Mouse (Mus musculus) MEL (cell line): Measurements from ENCODE around the gene Arhgef3. TPM values are rescaled to one million over a fixed set of nuclear protein-coding genes. Genes with fewer than 3 reads are reported as not detected.

ENCODE experiments used
- DNase-seq: peaks from one replicate; pipeline ENCODE4 v3.0.0; 2011; ENCODE audit warnings: low read depth, low spot score
- H3K27ac ChIP-seq: 2 replicates; pipeline ENCODE4 v1.5.1; 2012; ENCODE audit warnings: low read depth, mild to moderate bottlenecking, control low read depth, low read length, moderate library complexity; ENCODE audit not compliant: control insufficient read depth
- H3K27me3 ChIP-seq, 2 experiments: fragments of 150-350 bp in 1 of 2; sonication (generic) in 1 of 2; 2 replicates each; pipeline ENCODE4 v1.6.1; 2012; ENCODE audit warnings: low read length in 2 of 2, mild to moderate bottlenecking in 2 of 2, improper control_type of control experiment in 1 of 2, moderate library complexity in 1 of 2; ENCODE audit not compliant: insufficient read depth in 2 of 2, control insufficient read depth in 1 of 2
- H3K36me3 ChIP-seq, 2 experiments: 2 replicates each; pipeline ENCODE4 v1.6.1; 2012 to 2014; ENCODE audit warnings: low read length in 2 of 2, improper control_type of control experiment in 1 of 2, inconsistent platforms in 1 of 2, mild to moderate bottlenecking in 1 of 2; ENCODE audit not compliant: insufficient read depth in 2 of 2, control insufficient read depth in 1 of 2
- H3K4me1 ChIP-seq, 2 experiments: fragments of 150-350 bp in 1 of 2; sonication (generic) in 1 of 2; 2 replicates each; pipeline ENCODE4 v1.6.1; 2012; ENCODE audit warnings: low read length in 2 of 2, improper control_type of control experiment in 1 of 2, mild to moderate bottlenecking in 1 of 2; ENCODE audit not compliant: insufficient read depth in 2 of 2, control insufficient read depth in 1 of 2
- H3K4me3 ChIP-seq, 2 experiments: fragments of 150-350 bp in 1 of 2; sonication (generic) in 1 of 2; 2 replicates each; pipeline ENCODE4 v1.5.1; 2012; ENCODE audit warnings: low read depth in 2 of 2, low read length in 2 of 2, mild to moderate bottlenecking in 2 of 2, moderate library complexity in 2 of 2, control low read depth in 1 of 2, improper control_type of control experiment in 1 of 2; ENCODE audit not compliant: control insufficient read depth in 1 of 2, insufficient read depth in 1 of 2
- H3K79me2 ChIP-seq: 2 replicates; pipeline ENCODE4 v1.6.1; 2012; ENCODE audit warnings: mild to moderate bottlenecking, low read length, moderate library complexity; ENCODE audit not compliant: control insufficient read depth, poor library complexity, insufficient read depth
- H3K9ac ChIP-seq: 2 replicates; pipeline ENCODE4 v1.6.1; 2012; ENCODE audit warnings: low read depth, mild to moderate bottlenecking, control low read depth, low read length, moderate library complexity; ENCODE audit not compliant: control insufficient read depth, poor library complexity, severe bottlenecking
- H3K9me3 ChIP-seq: fragments of 150-350 bp; sonication (generic); replicated peaks from 2 replicates; pipeline ENCODE4 v1.6.1; 2012; ENCODE audit warnings: mild to moderate bottlenecking, low read length, improper control_type of control experiment, moderate library complexity; ENCODE audit not compliant: insufficient read depth
- CHD2 ChIP-seq: IDR thresholded peaks from 2 replicates; pipeline ENCODE4 v1.6.1; 2011; ENCODE audit warnings: low read length, improper control_type of control experiment
- CTCF ChIP-seq, 3 experiments: IDR thresholded peaks in 2 of 3; conservative IDR thresholded peaks in 1 of 3; 2 replicates each; pipeline ENCODE4 v1.5.1; 2011 to 2012; ENCODE audit warnings: low read length in 3 of 3, low read depth in 2 of 3, mild to moderate bottlenecking in 2 of 3, improper control_type of control experiment in 1 of 3, inconsistent platforms in 1 of 3, mixed read lengths in 1 of 3, moderate library complexity in 1 of 3; ENCODE audit not compliant: control insufficient read depth in 1 of 3, insufficient read depth in 1 of 3, poor library complexity in 1 of 3, severe bottlenecking in 1 of 3
- E2F4 ChIP-seq: IDR thresholded peaks from 2 replicates; pipeline ENCODE4 v1.6.1; 2011; ENCODE audit warnings: low read depth, low read length, improper control_type of control experiment, borderline replicate concordance
- EP300 ChIP-seq, 2 experiments: IDR thresholded peaks; 2 replicates each; pipeline ENCODE4 v1.6.1; 2011; ENCODE audit warnings: improper control_type of control experiment in 2 of 2, low read length in 2 of 2, low read depth in 1 of 2, mild to moderate bottlenecking in 1 of 2
- ETS1 ChIP-seq: IDR thresholded peaks from 2 replicates; pipeline ENCODE4 v1.6.1; 2012; ENCODE audit warnings: low read depth, mild to moderate bottlenecking, inconsistent platforms, low read length, improper control_type of control experiment, moderate library complexity
- HCFC1 ChIP-seq: IDR thresholded peaks from 2 replicates; pipeline ENCODE4 v1.6.1; 2012; ENCODE audit warnings: low read depth, mild to moderate bottlenecking, inconsistent platforms, low read length, improper control_type of control experiment, moderate library complexity
- JUND ChIP-seq: IDR thresholded peaks from 2 replicates; pipeline ENCODE4 v1.6.1; 2011; ENCODE audit warnings: low read depth, mild to moderate bottlenecking, improper control_type of control experiment, low read length
- KAT2A ChIP-seq: conservative IDR thresholded peaks from 2 replicates; pipeline ENCODE4 v1.6.1; 2012; ENCODE audit warnings: low read depth, low read length, improper control_type of control experiment, inconsistent platforms
- MAX ChIP-seq: IDR thresholded peaks from 2 replicates; pipeline ENCODE4 v1.6.1; 2011; ENCODE audit warnings: low read length, improper control_type of control experiment
- MEF2A ChIP-seq: IDR thresholded peaks from 2 replicates; pipeline ENCODE4 v1.6.1; 2014; ENCODE audit warnings: low read depth, mild to moderate bottlenecking, inconsistent platforms, low read length, improper control_type of control experiment; ENCODE audit not compliant: poor library complexity, insufficient replicate concordance, severe bottlenecking; ENCODE audit errors: extremely low read depth
- MXI1 ChIP-seq: IDR thresholded peaks from 2 replicates; pipeline ENCODE4 v1.6.1; 2011; ENCODE audit warnings: mild to moderate bottlenecking, low read depth, low read length, improper control_type of control experiment
- MYC ChIP-seq: IDR thresholded peaks from 2 replicates; pipeline ENCODE4 v1.6.1; 2011; ENCODE audit warnings: low read depth, mild to moderate bottlenecking, low read length, improper control_type of control experiment, moderate library complexity
- NELFE ChIP-seq: IDR thresholded peaks from 2 replicates; pipeline ENCODE4 v1.6.1; 2011; ENCODE audit warnings: low read depth, low read length, improper control_type of control experiment
- NRF1 ChIP-seq: IDR thresholded peaks from 2 replicates; pipeline ENCODE4 v1.6.1; 2014; ENCODE audit warnings: low read depth, mild to moderate bottlenecking, inconsistent platforms, low read length, improper control_type of control experiment, moderate library complexity; ENCODE audit not compliant: poor library complexity, insufficient read depth, severe bottlenecking
- POLR2A ChIP-seq, 2 experiments: IDR thresholded peaks; 2 replicates each; pipeline ENCODE4 v1.6.1; 2011 to 2012; ENCODE audit warnings: low read length in 2 of 2, mild to moderate bottlenecking in 2 of 2, control low read depth in 1 of 2, improper control_type of control experiment in 1 of 2, low read depth in 1 of 2, moderate library complexity in 1 of 2; ENCODE audit not compliant: control insufficient read depth in 1 of 2, insufficient read depth in 1 of 2, poor library complexity in 1 of 2
- POLR2AphosphoS2 ChIP-seq: IDR thresholded peaks from 2 replicates; pipeline ENCODE4 v1.6.1; 2011; ENCODE audit warnings: low read length, improper control_type of control experiment
- RCOR1 ChIP-seq: IDR thresholded peaks from 2 replicates; pipeline ENCODE4 v1.6.1; 2012; ENCODE audit warnings: low read depth, mild to moderate bottlenecking, inconsistent platforms, low read length, improper control_type of control experiment
- SIN3A ChIP-seq: IDR thresholded peaks from 2 replicates; pipeline ENCODE4 v1.6.1; 2012; ENCODE audit warnings: low read length, improper control_type of control experiment, inconsistent platforms
- SMC3 ChIP-seq: IDR thresholded peaks from 2 replicates; pipeline ENCODE4 v1.6.1; 2011; ENCODE audit warnings: low read depth, low read length, improper control_type of control experiment
- TBP ChIP-seq: IDR thresholded peaks from 2 replicates; pipeline ENCODE4 v1.8.0; 2011; ENCODE audit warnings: low read depth, low read length, improper control_type of control experiment
- UBTF ChIP-seq: IDR thresholded peaks from 2 replicates; pipeline ENCODE4 v1.6.1; 2012; ENCODE audit warnings: low read depth, mild to moderate bottlenecking, inconsistent platforms, low read length, improper control_type of control experiment, moderate library complexity, borderline replicate concordance; ENCODE audit not compliant: insufficient read depth
- USF1 ChIP-seq: IDR thresholded peaks from 2 replicates; pipeline ENCODE4 v1.6.1; 2014; ENCODE audit warnings: low read depth, mild to moderate bottlenecking, inconsistent platforms, low read length, improper control_type of control experiment, moderate library complexity
- USF2 ChIP-seq, 2 experiments: IDR thresholded peaks; 2 replicates each; pipeline ENCODE4 v1.6.1; 2011 to 2012; ENCODE audit warnings: improper control_type of control experiment in 2 of 2, low read length in 2 of 2, borderline replicate concordance in 1 of 2, inconsistent platforms in 1 of 2, low read depth in 1 of 2, mild to moderate bottlenecking in 1 of 2; ENCODE audit not compliant: insufficient read depth in 1 of 2
- ZC3H11A ChIP-seq: IDR thresholded peaks from 2 replicates; pipeline ENCODE4 v1.6.1; 2012; ENCODE audit warnings: low read depth, mild to moderate bottlenecking, inconsistent platforms, low read length, improper control_type of control experiment
- ZKSCAN1 ChIP-seq: IDR thresholded peaks from 2 replicates; pipeline ENCODE4 v1.6.1; 2012; ENCODE audit warnings: low read depth, mild to moderate bottlenecking, inconsistent platforms, low read length, improper control_type of control experiment, moderate library complexity
- ZNF384 ChIP-seq: IDR thresholded peaks from 2 replicates; pipeline ENCODE4 v1.6.1; 2012; ENCODE audit warnings: low read depth, mild to moderate bottlenecking, inconsistent platforms, low read length, improper control_type of control experiment
- polyA plus RNA-seq, 2 experiments: library from polyadenylated mRNA; stranded (reverse) in 1 of 2; unstranded in 1 of 2; fragments of >175 nt in 1 of 2; fragments of >200 nt in 1 of 2; gene quantifications; 2 replicates each; pipeline versions ENCODE4 v1.2.1 to v1.2.4; 2012; ENCODE audit warnings: low replicate concordance in 2 of 2, low read depth in 1 of 2; ENCODE audit not compliant: insufficient read length in 2 of 2, insufficient read depth in 1 of 2, missing spikeins in 1 of 2
- total RNA-seq: library from RNA; depleted of rRNA; stranded (reverse); fragments of 300-350 nt; gene quantifications from 2 replicates; pipeline ENCODE4 v1.2.3, GENCODE M21; 2012

The Arhgef3 gene
- total and polyA plus RNA-seq, 3 experiments = 2.1 to 2.7 TPM; not detected in 1

GRCm38 (mm10) chr14:27335331-27336207 is 220.9 kb downstream of the Arhgef3 start:
- H3K4me1 ChIP-seq = peaks cover 0 to 8% of the 10 kb centered on the region in 2 experiments; a peak in 2 of 4 replicates
- peak; percentile 86 for DNase-seq
- H3K27me3 ChIP-seq = peaks cover 0 to 5% of the 10 kb centered on the region in 2 experiments; a peak in 2 of 4 replicates
- peak overlapping the region; percentile 64 to 80 for H3K4me3 ChIP-seq
- TF ChIP-seq POLR2A (IDR thresholded peaks at IDR 0.05; ENCODE audit: control insufficient read depth in 1 of 2, insufficient read depth in 1 of 2, low read depth in 1 of 2, low read length in 2 of 2, poor library complexity in 1 of 2) (peak in 1 of 2 experiments; percentile 42; a peak in 1 of 4 replicates), NELFE (peak; percentile 25; the same call in 1 of the 2 replicates), TBP (no peak)
- H3K27ac ChIP-seq = no peak overlapping the region
- H3K9me3 ChIP-seq = no peaks in the 10 kb centered on the region
- no peaks in the 10 kb centered on the region for H3K79me2 ChIP-seq
- peaks cover 0 to 6% of the 10 kb centered on the region in 2 experiments; a peak in 1 of 4 replicates for H3K36me3 ChIP-seq
- H3K9ac ChIP-seq = peak overlapping the region; percentile 61

- H3K4me3 ChIP-seq = peak overlapping the region; percentile 64 to 80
- H3K36me3 ChIP-seq = peaks cover 0 to 6% of the 10 kb centered on the region in 2 experiments; a peak in 1 of 4 replicates
- H3K79me2 ChIP-seq = no peaks in the 10 kb centered on the region
- H3K4me1 ChIP-seq = peaks cover 0 to 8% of the 10 kb centered on the region in 2 experiments; a peak in 2 of 4 replicates
- H3K27me3 ChIP-seq = peaks cover 0 to 5% of the 10 kb centered on the region in 2 experiments; a peak in 2 of 4 replicates
- peak; percentile 73 for DNase-seq
- H3K9ac ChIP-seq = peak overlapping the region; percentile 61
- no peak overlapping the region for H3K27ac ChIP-seq
- H3K9me3 ChIP-seq = no peaks in the 10 kb centered on the region
- TF ChIP-seq MAX = peak; percentile 77
- TF ChIP-seq POLR2A (IDR thresholded peaks at IDR 0.05; ENCODE audit: control insufficient read depth in 1 of 2, insufficient read depth in 1 of 2, low read depth in 1 of 2, low read length in 2 of 2, poor library complexity in 1 of 2) = 0 out of 4 replicates have a peak, but pooled peaks of 1 of the 2 experiments have one; percentile 27
- TF ChIP-seq CHD2 = no peak
- TF ChIP-seq MXI1 = peak; percentile 45; the same call in 1 of the 2 replicates
- no peak for TF ChIP-seq POLR2AphosphoS2
- TF ChIP-seq USF1 = no peak
- 0 out of 2 replicates have a peak, but pooled peaks have one; percentile 15 for TF ChIP-seq HCFC1
- TF ChIP-seq ZNF384 = no peak
- no peak for TF ChIP-seq ZC3H11A
- no peak for TF ChIP-seq UBTF
- TF ChIP-seq MYC = 0 out of 2 replicates have a peak, but pooled peaks have one; percentile 27
- TF ChIP-seq KAT2A = no peak
- no peak for TF ChIP-seq USF2 (IDR thresholded peaks at IDR 0.05; ENCODE audit: borderline replicate concordance in 1 of 2, insufficient read depth in 1 of 2, low read depth in 1 of 2, low read length in 2 of 2)
- TF ChIP-seq ZKSCAN1 = no peak
- TF ChIP-seq ETS1 = no peak
- TF ChIP-seq NRF1 = no peak
- no peak for TF ChIP-seq EP300 (IDR thresholded peaks at IDR 0.05; ENCODE audit: low read depth in 1 of 2, low read length in 2 of 2)
- no peak for TF ChIP-seq JUND
- TF ChIP-seq CTCF (IDR thresholded peaks at IDR 0.05 in 2 of 3, conservative IDR thresholded peaks at IDR 0.05 in 1 of 3; ENCODE audit: control insufficient read depth in 1 of 3, insufficient read depth in 1 of 3, low read depth in 2 of 3, low read length in 3 of 3, poor library complexity in 1 of 3, severe bottlenecking in 1 of 3) = no peak
- peak; percentile 48 for TF ChIP-seq SIN3A
- no peak for TF ChIP-seq RCOR1
- no peak for TF ChIP-seq E2F4
- no peak for TF ChIP-seq SMC3
- TF ChIP-seq MEF2A = no peak
Measured at GRCm38 (mm10) chr14:27336208-27337114, 221.8 kb downstream of the Arhgef3 start.
